Mouse (Mus musculus) midbrain, embryonic 12.5 days (tissue): ENCODE data around the gene 2510009E07Rik. TPM values are rescaled to one million over a fixed set of nuclear protein-coding genes. Genes with fewer than 3 reads are reported as not detected.
A peak's percentile ranks its signal among the peaks of the same experiment; 100 is the strongest.

Source experiments
- ATAC-seq: fragments of 200-750 bp; cut with Nextera tagmentation; 2 replicates; pipeline ENCODE4 v1.8.0; 2017; ENCODE audit warnings: low read depth, moderate TSS enrichment, moderate library complexity; ENCODE audit not compliant: low FRiP score
- H3K27ac ChIP-seq: fragments of 300-500 bp; sonication (generic); replicated peaks from 2 replicates; pipeline ENCODE4 v1.5.1; 2016; ENCODE audit warnings: mild to moderate bottlenecking
- H3K27me3 ChIP-seq: fragments of 300-500 bp; sonication (generic); 2 replicates; pipeline ENCODE4 v1.6.1; 2016; ENCODE audit warnings: mild to moderate bottlenecking
- H3K36me3 ChIP-seq: fragments of 300-500 bp; sonication (generic); 2 replicates; pipeline ENCODE4 v1.6.1; 2016
- H3K4me1 ChIP-seq: fragments of 300-500 bp; sonication (generic); 2 replicates; pipeline ENCODE4 v1.6.1; 2016
- H3K4me2 ChIP-seq: fragments of 300-500 bp; sonication (generic); replicated peaks from 2 replicates; pipeline ENCODE4 v1.6.1; 2016; ENCODE audit warnings: mild to moderate bottlenecking, moderate library complexity
- H3K4me3 ChIP-seq: fragments of 300-500 bp; sonication (generic); 2 replicates; pipeline ENCODE4 v1.5.1; 2016; ENCODE audit warnings: mild to moderate bottlenecking
- H3K9ac ChIP-seq: fragments of 300-500 bp; sonication (generic); replicated peaks from 2 replicates; pipeline ENCODE4 v1.6.1; 2016; ENCODE audit warnings: mild to moderate bottlenecking, moderate library complexity
- H3K9me3 ChIP-seq: fragments of 300-500 bp; sonication (generic); 2 replicates; pipeline ENCODE4 v1.6.1; 2016; ENCODE audit warnings: mild to moderate bottlenecking
- WGBS: fragments of 180-500 bp; shearing (Covaris S2); methylation state at CpG from one replicate; pipeline ENCODE4 v1.1.7; 2016; 5-methylcytosine and 5-hydroxymethylcytosine counted together
- polyA plus RNA-seq: library from polyadenylated mRNA; unstranded; fragments of >200 nt; fragmentation: Nextera tagmentation; extraction: Ambion mirVana; gene quantifications from 2 replicates; pipeline ENCODE4 v1.2.1, GENCODE M21; 2016

Gene 2510009E07Rik
- polyA plus RNA-seq, result 144 and 150 TPM in 2 replicates

DNA sequence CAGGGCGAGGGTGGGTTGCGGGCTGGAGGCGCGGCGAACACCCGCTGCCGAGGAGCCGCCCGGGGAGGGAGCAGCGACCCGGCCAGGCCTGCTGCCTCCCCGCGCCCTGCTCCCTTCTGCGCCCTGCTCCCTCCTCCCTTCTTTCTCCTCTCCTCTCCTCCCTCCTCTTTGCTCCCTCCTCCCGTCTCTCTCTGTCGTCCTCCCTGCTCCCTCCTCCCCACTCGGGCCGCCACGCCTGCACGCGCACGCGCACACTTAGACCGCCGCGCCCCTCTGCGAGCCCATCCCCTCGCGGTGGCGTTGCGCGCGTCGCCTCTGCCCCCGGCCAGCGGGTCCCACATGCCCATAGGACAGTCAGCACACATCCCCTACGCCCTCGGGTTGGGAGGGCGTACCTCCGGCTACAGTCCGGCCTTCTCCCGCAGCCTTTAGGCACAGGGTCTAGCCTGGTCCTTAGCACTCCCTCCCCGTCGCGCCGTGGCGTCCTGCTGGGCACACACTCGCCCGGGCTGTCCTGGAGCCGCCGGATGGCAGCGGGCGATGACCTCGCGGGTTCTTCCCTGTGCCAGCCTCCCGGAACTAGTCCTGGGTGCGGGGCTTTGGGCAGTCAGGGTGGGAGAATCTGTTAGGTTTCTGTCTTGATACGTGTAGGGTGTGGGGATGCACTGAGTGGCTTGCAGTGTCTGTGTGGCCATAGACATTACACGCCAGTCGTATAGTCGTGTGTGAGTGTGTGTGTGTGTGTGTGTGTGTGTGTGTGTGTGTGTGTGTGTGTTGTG lies at the start of gene 2510009E07Rik:
2510009E07Rik (minus strand) TSS at position 203 of the 779 bp plus-strand sequence.
- H3K4me2 ChIP-seq, result peak within 1 kb of the TSS; percentile 87
- H3K27ac ChIP-seq, result peak within 1 kb of the TSS; percentile 99
- H3K27me3 ChIP-seq, result no peaks in the 10 kb centered on the region; the same call in 1 of the 2 replicates
- peak; percentile 89 for ATAC-seq
- H3K4me3 ChIP-seq, result peak within 1 kb of the TSS; percentile 94
- peaks cover 4% of the 10 kb centered on the region; the same call in 1 of the 2 replicates for H3K36me3 ChIP-seq
- peak within 1 kb of the TSS; percentile 97 for H3K9ac ChIP-seq
- peaks cover 40% of the 10 kb centered on the region for H3K4me1 ChIP-seq
- H3K9me3 ChIP-seq, result 0 out of 2 replicates have a peak, but pooled peaks cover 3% of the 10 kb centered on the region
- 1% methylated on average over 53 of the region's 61 CpGs for WGBS

DNA sequence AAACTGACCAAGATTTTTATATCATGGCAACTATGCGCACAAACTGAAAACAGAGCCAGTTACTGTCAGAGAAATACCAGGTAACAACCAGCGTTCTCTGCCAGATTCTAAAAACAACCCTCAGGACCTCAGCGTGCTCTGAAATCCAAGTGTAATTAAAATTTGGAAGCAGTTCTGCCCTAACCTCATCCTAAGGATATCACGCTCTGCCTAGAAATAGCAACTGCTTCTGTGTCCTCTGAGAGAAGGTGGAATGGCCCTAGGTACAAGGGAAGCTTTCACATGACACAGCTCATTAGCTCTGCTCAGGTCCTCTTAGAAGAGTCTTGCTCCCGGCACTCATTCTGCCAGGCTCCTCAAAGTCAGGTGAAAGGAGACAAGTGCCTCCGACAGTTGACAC lies 48.9 kb upstream of the 2510009E07Rik start:
- WGBS, result 94% methylated on average over 6 of the region's 6 CpGs
- Histone ChIP-seq H3K4me1 (no peaks in the 10 kb centered on the region), H3K4me2 (no peak overlapping the region), H3K27ac (no peak overlapping the region), H3K9ac (no peak overlapping the region), H3K4me3 (no peak overlapping the region), H3K27me3 (no peaks in the 10 kb centered on the region), H3K9me3 (no peaks in the 10 kb centered on the region), H3K36me3 (no peaks in the 10 kb centered on the region)
- no peak for ATAC-seq

DNA sequence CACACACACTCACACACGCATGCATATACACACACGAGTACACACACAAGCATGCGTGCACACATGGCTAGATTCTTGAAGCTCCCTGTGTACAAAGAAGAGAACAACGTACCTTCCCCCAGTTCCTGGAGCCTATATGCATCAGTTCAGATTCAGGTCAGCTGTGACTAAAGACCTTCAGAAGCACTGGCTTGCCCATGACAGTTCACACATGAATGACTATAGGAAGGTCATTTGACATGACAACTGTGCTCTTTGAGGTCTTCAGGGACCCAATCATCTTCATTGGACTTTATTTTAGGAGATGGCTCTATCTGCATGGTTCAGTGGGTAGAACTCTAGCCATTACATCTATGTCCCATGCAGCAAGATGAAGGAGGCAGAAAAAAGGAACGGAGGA lies 48.4 kb upstream of the 2510009E07Rik start:
- Histone ChIP-seq H3K36me3 (no peaks in the 10 kb centered on the region), H3K9me3 (no peaks in the 10 kb centered on the region), H3K4me2 (no peak overlapping the region), H3K27ac (no peak overlapping the region), H3K27me3 (no peaks in the 10 kb centered on the region), H3K9ac (no peak overlapping the region), H3K4me1 (no peaks in the 10 kb centered on the region), H3K4me3 (no peak overlapping the region)
- ATAC-seq, result no peak
- WGBS, result 85% methylated on average over 5 of the region's 5 CpGs

DNA sequence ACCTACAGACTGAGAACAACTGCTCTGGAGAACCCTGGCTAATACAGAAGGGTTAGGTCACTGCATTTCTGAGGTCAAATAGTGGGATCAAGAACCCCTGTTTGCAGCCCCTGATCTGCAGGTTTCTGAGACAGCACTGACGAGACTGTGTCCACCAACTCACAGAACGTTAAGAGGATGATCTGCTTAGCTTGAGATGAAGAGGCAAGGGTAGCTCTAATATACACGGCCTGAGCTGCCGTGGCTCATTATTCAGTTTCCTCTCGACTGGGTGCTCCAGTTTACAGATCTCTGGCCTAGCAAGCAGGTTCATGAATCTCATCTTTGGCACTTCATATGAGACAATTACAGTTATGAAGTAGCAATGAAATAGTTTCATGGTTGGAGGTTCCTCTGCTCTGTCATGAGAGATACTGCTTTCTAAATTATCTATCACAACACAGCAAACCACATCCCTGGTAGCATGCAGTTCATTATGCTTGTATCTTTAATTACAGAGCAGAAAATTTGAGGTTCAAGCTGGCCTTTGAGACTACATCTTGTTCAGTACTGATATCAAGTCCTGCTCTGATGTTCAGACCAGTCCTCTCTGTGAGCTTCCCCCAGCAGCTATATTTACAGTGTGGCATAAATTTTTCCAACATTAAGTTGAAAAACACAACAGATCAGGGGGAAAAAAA lies 47.9 kb upstream of the 2510009E07Rik start:
- Histone ChIP-seq H3K9me3 (no peaks in the 10 kb centered on the region), H3K4me1 (no peaks in the 10 kb centered on the region), H3K27me3 (no peaks in the 10 kb centered on the region), H3K36me3 (no peaks in the 10 kb centered on the region), H3K4me3 (no peak overlapping the region), H3K27ac (no peak overlapping the region), H3K9ac (no peak overlapping the region), H3K4me2 (no peak overlapping the region)
- 77% methylated on average over 5 of the region's 5 CpGs for WGBS
- ATAC-seq, result no peak

DNA sequence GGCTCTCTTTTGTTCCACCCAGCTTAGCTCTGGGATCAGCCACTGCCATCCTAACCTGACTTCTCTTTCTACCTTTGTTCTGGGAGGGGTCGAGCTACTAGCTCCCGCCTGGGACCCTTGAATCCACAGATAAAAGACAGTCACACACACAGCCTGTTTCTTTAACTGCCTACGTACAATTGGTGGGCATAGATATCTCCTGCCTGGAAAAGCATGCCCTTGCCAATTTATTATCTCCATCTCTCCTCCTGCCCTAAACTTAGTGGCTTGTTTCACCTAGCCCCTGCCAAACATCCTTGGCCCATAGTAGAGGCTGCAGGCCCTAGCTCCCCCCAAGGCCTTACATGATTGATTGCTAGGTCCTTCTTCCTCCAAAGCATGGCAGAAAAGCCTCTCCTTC lies 47.1 kb upstream of the 2510009E07Rik start:
- WGBS, result 74% methylated on average over 3 of the region's 3 CpGs
- H3K9me3 ChIP-seq, result no peaks in the 10 kb centered on the region
- no peak overlapping the region for H3K9ac ChIP-seq
- H3K4me3 ChIP-seq, result no peak overlapping the region
- H3K4me1 ChIP-seq, result no peaks in the 10 kb centered on the region
- no peak for ATAC-seq
- H3K27me3 ChIP-seq, result no peaks in the 10 kb centered on the region
- H3K36me3 ChIP-seq, result no peaks in the 10 kb centered on the region
- H3K4me2 ChIP-seq, result no peak overlapping the region
- H3K27ac ChIP-seq, result no peak overlapping the region

DNA sequence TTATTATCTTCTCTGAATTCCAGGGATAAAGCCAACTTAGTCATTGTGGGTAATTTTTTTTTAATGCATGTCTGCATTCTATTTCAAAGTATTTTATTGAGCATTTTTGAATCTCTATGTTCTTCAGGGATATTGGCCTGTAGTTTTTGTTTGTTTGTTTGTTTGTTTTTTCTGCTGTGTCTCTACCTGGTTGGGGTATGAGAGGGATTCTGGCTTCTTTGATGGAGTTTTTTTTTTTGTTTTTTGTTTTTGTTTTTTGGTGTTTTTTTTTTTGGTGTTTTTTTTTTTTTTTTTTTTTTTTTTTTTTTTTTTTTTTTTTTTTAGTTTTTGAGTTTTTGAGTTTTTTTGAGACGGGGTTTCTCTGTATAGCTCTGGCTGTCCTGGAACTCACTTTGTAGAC lies 41.2 kb upstream of the 2510009E07Rik start:
- Histone ChIP-seq H3K4me1 (no peaks in the 10 kb centered on the region), H3K27me3 (no peaks in the 10 kb centered on the region; the same call in 1 of the 2 replicates), H3K36me3 (no peaks in the 10 kb centered on the region), H3K27ac (no peak overlapping the region), H3K4me2 (no peak overlapping the region), H3K4me3 (no peak overlapping the region), H3K9me3 (no peaks in the 10 kb centered on the region), H3K9ac (no peak overlapping the region)
- WGBS, result 75% methylated on average over 1 of the region's 1 CpGs
- ATAC-seq, result no peak

GRCm38 (mm10) chr16:21727897-21728364 lies 33.5 kb upstream of the 2510009E07Rik start:
- Histone ChIP-seq H3K27me3 (no peaks in the 10 kb centered on the region; the same call in 1 of the 2 replicates), H3K27ac (no peak overlapping the region), H3K9me3 (no peaks in the 10 kb centered on the region), H3K36me3 (no peaks in the 10 kb centered on the region), H3K4me3 (peak overlapping the region; percentile 25), H3K4me1 (peaks cover 3% of the 10 kb centered on the region; the same call in 1 of the 2 replicates), H3K4me2 (peak overlapping the region; percentile 39), H3K9ac (no peak overlapping the region)
- peak; percentile 30; the same call in 1 of the 2 replicates for ATAC-seq
- WGBS, result 33% methylated on average over 10 of the region's 10 CpGs

DNA sequence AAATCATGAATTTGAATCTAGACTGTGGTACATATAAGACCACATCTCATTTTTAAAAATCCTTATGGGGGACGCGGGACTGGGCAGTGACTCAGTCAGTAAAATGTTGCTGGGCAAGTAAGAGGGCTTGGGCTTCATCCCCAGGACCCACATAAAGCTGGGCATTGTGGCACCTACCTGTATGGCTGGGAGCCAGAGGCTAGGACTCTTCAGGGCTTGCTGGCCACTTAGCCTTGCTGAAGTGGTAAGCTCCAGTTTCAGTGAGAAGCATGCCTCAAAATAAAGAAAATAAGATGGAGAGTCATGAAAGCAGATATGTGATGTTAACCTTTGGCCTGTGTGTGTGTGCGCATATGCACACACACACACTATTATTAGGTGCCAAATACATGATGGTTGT lies 33.0 kb upstream of the 2510009E07Rik start:
- H3K9me3 ChIP-seq, result no peaks in the 10 kb centered on the region
- H3K4me1 ChIP-seq, result peaks cover 3% of the 10 kb centered on the region; the same call in 1 of the 2 replicates
- peak; percentile 30; the same call in 1 of the 2 replicates for ATAC-seq
- no peaks in the 10 kb centered on the region for H3K36me3 ChIP-seq
- no peak overlapping the region for H3K4me3 ChIP-seq
- H3K27me3 ChIP-seq, result no peaks in the 10 kb centered on the region; the same call in 1 of the 2 replicates
- no peak overlapping the region for H3K4me2 ChIP-seq
- 95% methylated on average over 3 of the region's 3 CpGs for WGBS
- no peak overlapping the region for H3K9ac ChIP-seq
- H3K27ac ChIP-seq, result no peak overlapping the region

DNA sequence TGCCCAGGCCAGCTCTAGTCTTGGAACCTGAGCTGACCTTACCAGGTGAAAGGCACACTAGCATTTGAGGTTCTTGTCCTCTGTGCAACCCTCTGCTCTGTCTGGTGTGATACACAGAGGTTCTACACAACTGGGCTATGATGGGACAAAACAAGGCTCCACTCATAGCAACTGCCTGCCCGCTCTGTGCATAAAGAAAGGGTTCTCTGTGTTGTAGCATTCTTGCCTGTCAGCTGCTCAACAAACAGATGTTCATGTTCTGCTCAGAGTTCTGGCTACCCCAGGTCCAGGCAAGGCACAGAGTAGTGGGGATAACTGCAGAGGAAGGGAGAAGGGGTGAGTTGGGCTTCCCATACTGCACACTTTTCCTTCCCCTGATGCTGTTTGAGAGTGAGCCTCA lies 29.8 kb upstream of the 2510009E07Rik start:
- Histone ChIP-seq H3K9ac (no peak overlapping the region), H3K36me3 (no peaks in the 10 kb centered on the region), H3K4me3 (no peak overlapping the region), H3K4me1 (peaks cover 3% of the 10 kb centered on the region; the same call in 1 of the 2 replicates), H3K4me2 (no peak overlapping the region), H3K27me3 (no peaks in the 10 kb centered on the region), H3K27ac (no peak overlapping the region), H3K9me3 (no peaks in the 10 kb centered on the region)
- 86% methylated on average over 1 of the region's 1 CpGs for WGBS
- no peak for ATAC-seq

DNA sequence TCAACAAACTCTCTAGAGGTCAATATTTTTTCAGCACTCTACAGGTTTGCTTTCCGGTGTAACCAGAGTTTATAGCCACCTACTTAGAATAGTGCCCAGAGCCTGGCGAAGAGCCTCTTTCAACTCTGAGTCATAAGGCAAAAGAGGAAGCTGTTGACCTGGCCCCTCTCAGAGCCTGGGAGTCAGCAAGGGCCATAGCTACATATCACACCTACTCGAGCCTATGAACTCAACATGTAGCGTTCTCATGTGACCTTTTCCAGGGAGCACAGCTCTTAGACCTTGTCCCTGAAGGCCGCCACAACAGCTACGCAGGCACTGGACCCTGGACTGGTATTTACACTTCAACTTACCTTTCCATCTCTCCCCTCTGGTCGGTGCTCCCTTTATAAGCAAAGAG lies 25.3 kb upstream of the 2510009E07Rik start:
- Histone ChIP-seq H3K27me3 (no peaks in the 10 kb centered on the region), H3K4me3 (no peak overlapping the region), H3K9ac (no peak overlapping the region), H3K9me3 (no peaks in the 10 kb centered on the region), H3K4me2 (no peak overlapping the region), H3K36me3 (no peaks in the 10 kb centered on the region), H3K27ac (no peak overlapping the region), H3K4me1 (no peaks in the 10 kb centered on the region)
- 90% methylated on average over 7 of the region's 7 CpGs for whole genome bisulfite sequencing
- ATAC-seq, result no peak

DNA sequence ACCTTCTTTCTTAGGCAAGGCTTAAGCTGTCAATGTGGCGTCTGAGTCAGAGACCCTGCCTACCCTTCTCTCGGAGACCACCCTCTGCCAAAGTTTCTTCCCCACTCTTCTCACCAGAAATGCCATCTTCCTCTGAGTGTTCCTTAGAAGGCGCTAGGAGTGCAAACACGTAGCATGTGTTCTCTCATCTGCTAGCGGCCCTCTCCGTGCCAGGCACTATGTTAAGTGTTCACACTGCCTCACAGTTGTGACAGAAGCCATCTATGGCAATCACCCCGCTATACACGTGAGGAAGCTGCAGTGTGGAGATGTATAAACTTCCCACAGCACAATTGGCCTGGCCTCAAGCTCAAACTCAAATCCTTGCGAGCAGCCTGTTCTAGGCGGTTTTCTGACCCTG lies 20.1 kb upstream of the 2510009E07Rik start:
- no peak overlapping the region for H3K4me3 ChIP-seq
- H3K9ac ChIP-seq, result no peak overlapping the region
- no peaks in the 10 kb centered on the region for H3K27me3 ChIP-seq
- no peak for ATAC-seq
- no peak overlapping the region for H3K4me2 ChIP-seq
- 90% methylated on average over 10 of the region's 10 CpGs for WGBS
- no peaks in the 10 kb centered on the region for H3K36me3 ChIP-seq
- H3K9me3 ChIP-seq, result no peaks in the 10 kb centered on the region
- peaks cover 5% of the 10 kb centered on the region; the same call in 1 of the 2 replicates for H3K4me1 ChIP-seq
- no peak overlapping the region for H3K27ac ChIP-seq

- ATAC-seq, result no peak; the same call in 1 of the 2 replicates
- Histone ChIP-seq H3K4me2 (no peak overlapping the region), H3K4me1 (peaks cover 9% of the 10 kb centered on the region; the same call in 1 of the 2 replicates), H3K27ac (peak overlapping the region; percentile 39), H3K36me3 (no peaks in the 10 kb centered on the region), H3K4me3 (no peak overlapping the region), H3K27me3 (no peaks in the 10 kb centered on the region), H3K9ac (no peak overlapping the region), H3K9me3 (no peaks in the 10 kb centered on the region)
- WGBS, result 13% methylated on average over 2 of the region's 2 CpGs
These were observed 15.9 kb upstream of the 2510009E07Rik start for GRCm38 (mm10) chr16:21710321-21710720.
